Mouse (Mus musculus) liver, adult 2 months (tissue): ENCODE measurements at regions not wholly inside any gene's neighbourhood (a gene's known extent, or its start where the extent isn't known, plus 50 kb on each side); places are given as distances from the start of the nearest gene placed in this dataset.

Source experiments
- CTCF ChIP-seq: fragments of 200-500 bp; IDR thresholded peaks from 2 replicates; pipeline ENCODE4 v1.5.1; 2011; ENCODE audit warnings: low read depth, low read length, control low read depth
- POLR2A ChIP-seq: fragments of 200-500 bp; IDR thresholded peaks from 2 replicates; pipeline ENCODE4 v1.6.1; 2011; ENCODE audit warnings: low read length, control low read depth; ENCODE audit not compliant: insufficient read depth; ENCODE audit errors: extremely low read depth

DNA sequence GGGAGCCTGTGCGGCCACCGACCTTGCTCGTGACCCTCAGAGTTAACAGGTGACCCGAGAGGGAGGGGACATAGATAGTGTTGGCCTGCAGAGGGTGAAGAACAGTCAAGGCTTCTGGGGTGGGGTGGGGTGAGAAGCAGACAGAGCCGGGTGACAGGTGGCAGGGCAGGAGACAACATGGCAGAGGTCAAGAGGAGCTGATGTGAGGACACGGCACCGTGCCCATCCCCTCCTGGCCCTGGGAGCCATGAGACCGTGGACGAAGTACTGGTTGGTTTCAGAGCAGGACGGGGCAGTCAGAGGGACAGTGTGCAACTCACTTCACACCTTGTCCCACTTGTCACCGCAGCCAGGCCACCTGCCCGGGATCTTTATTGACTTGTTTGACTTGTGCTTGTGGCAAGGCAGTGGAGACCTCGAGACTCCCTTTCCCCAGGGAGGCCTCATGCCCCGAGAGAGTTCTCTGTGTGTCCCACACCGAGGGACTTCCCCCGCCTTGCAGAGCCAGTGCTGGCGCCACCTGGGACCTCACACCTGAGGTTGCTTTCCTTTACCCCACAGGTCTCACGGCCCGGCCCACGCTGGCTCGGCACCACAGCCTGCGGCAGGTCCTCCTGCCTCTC, 65.4 kb upstream of the Tmem189 start:
- TF ChIP-seq CTCF (no peak), POLR2A (no peak)
